In the genomic region with DNA sequence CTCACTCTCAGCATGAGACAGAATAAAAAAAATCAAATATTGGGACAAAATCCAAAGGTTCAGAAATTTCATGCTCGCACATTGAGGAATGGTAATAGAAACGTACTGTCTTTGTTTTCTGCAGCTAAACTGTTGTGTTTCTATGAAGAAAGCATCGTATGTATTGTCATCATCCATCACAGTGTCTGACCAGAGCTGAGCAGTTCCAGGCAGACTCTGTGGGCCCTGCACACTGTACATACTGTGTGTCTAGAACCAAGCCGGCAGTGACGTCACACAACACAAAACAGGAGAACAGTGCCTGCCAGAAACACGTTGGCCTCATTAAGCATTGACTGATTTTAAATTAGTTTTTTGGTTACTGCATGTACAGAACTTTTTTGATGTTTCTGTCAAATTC, we compare ENCODE assay signal across 18 mouse cellular contexts. TPM values are rescaled to one million over a fixed set of nuclear protein-coding genes. Genes with fewer than 3 reads are reported as not detected.
A peak's percentile ranks its signal among the peaks of the same experiment; 100 is the strongest.
DNase-seq lines count a peak whose midpoint lies in the region; ATAC-seq and TF ChIP-seq lines count a peak whose summit lies in the region.
"Had no signal": no experiment of that assay in that cellular context is flagged by ENCODE, and none has a peak within 500 bp of the region (broad histone marks: within the 10 kb centered on the region; RNA-seq: fewer than 3 reads in every experiment).

No protein-coding gene starts in this region.

- DNase-seq in embryonic facial prominence, embryonic 14.5 days (ENCODE audit: low spot score): peak; percentile 37
- DNase-seq in embryonic facial prominence, embryonic 10.5 days (ENCODE audit: low spot score): no peak
- DNase-seq in kidney, adult 9 months: no peak
- no peak for DNase-seq in stomach, postnatal 0 days (ENCODE audit: low spot score)
- DNase-seq in right cerebral cortex, postnatal 10 days (ENCODE audit: low spot score in 2 of 2): no peak
- DNase-seq: adrenal gland, postnatal 36 days; cerebellum, adult 8-10 months; kidney, adult 2 months; liver; spleen, adult 18-20 months; thymus, postnatal 25 days had no signal

- H3K9me3 ChIP-seq in embryonic facial prominence, embryonic 14.5 days (ENCODE audit: control insufficient read depth, low read length): no peaks in the 10 kb centered on the region
- H3K9me3 ChIP-seq in embryonic facial prominence, embryonic 10.5 days: no peaks in the 10 kb centered on the region
- H3K9me3 ChIP-seq in kidney, embryonic 15.5 days (replicated peaks): no peaks in the 10 kb centered on the region
- no peaks in the 10 kb centered on the region for H3K9me3 ChIP-seq in stomach, embryonic 14.5 days (ENCODE audit: control insufficient read depth, low read depth, low read length)
- no peaks in the 10 kb centered on the region for H3K9me3 ChIP-seq in stomach, postnatal 0 days (ENCODE audit: control insufficient read depth, low read length)
- H3K9me3 ChIP-seq: hindbrain, embryonic 15.5 days; liver, embryonic 15.5 days; neural tube, embryonic 15.5 days had no signal

- peaks cover 19% of the 10 kb centered on the region for H3K4me1 ChIP-seq in embryonic facial prominence, embryonic 14.5 days (ENCODE audit: control insufficient read depth, insufficient read depth, low read length)
- peaks cover 12% of the 10 kb centered on the region; the same call in 1 of the 2 replicates for H3K4me1 ChIP-seq in embryonic facial prominence, embryonic 10.5 days
- H3K4me1 ChIP-seq in kidney, embryonic 15.5 days: peaks cover 14% of the 10 kb centered on the region
- H3K4me1 ChIP-seq in stomach, embryonic 14.5 days (ENCODE audit: control insufficient read depth, insufficient read depth, low read length): no peaks in the 10 kb centered on the region
- H3K4me1 ChIP-seq in stomach, postnatal 0 days (replicated peaks; ENCODE audit: control insufficient read depth, insufficient read depth): no peaks in the 10 kb centered on the region

- 55% methylated on average over 6 of the region's 6 CpGs for whole genome bisulfite sequencing in embryonic facial prominence, embryonic 14.5 days
- 88% methylated on average over 6 of the region's 6 CpGs for WGBS in embryonic facial prominence, embryonic 10.5 days
- WGBS in kidney, embryonic 15.5 days: 73% methylated on average over 6 of the region's 6 CpGs
- 71% methylated on average over 6 of the region's 6 CpGs for WGBS in stomach, embryonic 14.5 days
- 54% methylated on average over 6 of the region's 6 CpGs for WGBS in stomach, postnatal 0 days

- peak overlapping the region; percentile 39 for H3K27ac ChIP-seq in embryonic facial prominence, embryonic 14.5 days (replicated peaks; ENCODE audit: low read depth, low read length)
- H3K27ac ChIP-seq in embryonic facial prominence, embryonic 10.5 days (replicated peaks): no peak overlapping the region
- no peak overlapping the region for H3K27ac ChIP-seq in kidney, embryonic 15.5 days
- no peak overlapping the region for H3K27ac ChIP-seq in stomach, embryonic 14.5 days (ENCODE audit: low read length)
- no peak overlapping the region for H3K27ac ChIP-seq in stomach, postnatal 0 days (replicated peaks)
- H3K27ac ChIP-seq: hindbrain, embryonic 15.5 days; liver, embryonic 15.5 days; neural tube, embryonic 15.5 days had no signal

- no peak for TF ChIP-seq EP300 in stomach, postnatal 0 days (optimal IDR thresholded peaks at IDR 0.05)

- TF ChIP-seq CTCF in stomach, postnatal 0 days (IDR thresholded peaks at IDR 0.05; ENCODE audit: low read depth): no peak

- H3K27me3 ChIP-seq in embryonic facial prominence, embryonic 14.5 days (replicated peaks; ENCODE audit: control insufficient read depth, insufficient read depth, low read length): no peaks in the 10 kb centered on the region
- no peaks in the 10 kb centered on the region for H3K27me3 ChIP-seq in embryonic facial prominence, embryonic 10.5 days (replicated peaks; ENCODE audit: low read depth, poor library complexity, severe bottlenecking)
- H3K27me3 ChIP-seq in kidney, embryonic 15.5 days: no peaks in the 10 kb centered on the region
- no peaks in the 10 kb centered on the region for H3K27me3 ChIP-seq in stomach, embryonic 14.5 days (ENCODE audit: control insufficient read depth, insufficient read depth, low read length)
- H3K27me3 ChIP-seq in stomach, postnatal 0 days (ENCODE audit: control insufficient read depth, insufficient read depth, low read length): no peaks in the 10 kb centered on the region
- H3K27me3 ChIP-seq: hindbrain, embryonic 15.5 days; liver, embryonic 15.5 days; neural tube, embryonic 15.5 days; Patski had no signal

- ATAC-seq in embryonic facial prominence, embryonic 14.5 days (ENCODE audit: low read depth): peak; percentile 56; the same call in 1 of the 2 replicates
- 0 out of 2 replicates have a peak, but pooled peaks have one; percentile 47 for ATAC-seq in kidney, embryonic 15.5 days (replicated peaks; ENCODE audit: low FRiP score)
- ATAC-seq in stomach, embryonic 14.5 days (ENCODE audit: insufficient number of reproducible peaks, insufficient read depth, low FRiP score, low read depth): peak; percentile 53; the same call in 1 of the 2 replicates
- ATAC-seq in stomach, postnatal 0 days (ENCODE audit: low FRiP score, low TSS enrichment): no peak
- ATAC-seq: Patski had no signal

- no peaks in the 10 kb centered on the region for H3K36me3 ChIP-seq in embryonic facial prominence, embryonic 14.5 days (ENCODE audit: control insufficient read depth, insufficient read depth, low read length)
- peaks cover 5% of the 10 kb centered on the region; the same call in 1 of the 2 replicates for H3K36me3 ChIP-seq in embryonic facial prominence, embryonic 10.5 days (replicated peaks)
- H3K36me3 ChIP-seq in kidney, embryonic 15.5 days: no peaks in the 10 kb centered on the region
- no peaks in the 10 kb centered on the region for H3K36me3 ChIP-seq in stomach, embryonic 14.5 days (ENCODE audit: control insufficient read depth, insufficient read depth, low read length)
- no peaks in the 10 kb centered on the region for H3K36me3 ChIP-seq in stomach, postnatal 0 days (ENCODE audit: control insufficient read depth, insufficient read depth, low read length)
- H3K36me3 ChIP-seq: hindbrain, embryonic 15.5 days; liver, embryonic 15.5 days; neural tube, embryonic 15.5 days had no signal

- no peak overlapping the region for H3K9ac ChIP-seq in embryonic facial prominence, embryonic 14.5 days (ENCODE audit: low read depth, low read length)
- no peak overlapping the region for H3K9ac ChIP-seq in kidney, embryonic 15.5 days
- no peak overlapping the region for H3K9ac ChIP-seq in stomach, embryonic 14.5 days (replicated peaks; ENCODE audit: low read depth, low read length)
- H3K9ac ChIP-seq in stomach, postnatal 0 days (ENCODE audit: low read length): no peak overlapping the region
- H3K9ac ChIP-seq: hindbrain, embryonic 15.5 days; liver, embryonic 15.5 days; neural tube, embryonic 15.5 days had no signal

- 0 out of 2 replicates have a peak overlapping the region, but pooled peaks have one; percentile 11 for H3K4me2 ChIP-seq in embryonic facial prominence, embryonic 14.5 days (ENCODE audit: low read depth, low read length)
- no peak overlapping the region for H3K4me2 ChIP-seq in kidney, embryonic 15.5 days
- no peak overlapping the region for H3K4me2 ChIP-seq in stomach, embryonic 14.5 days (replicated peaks; ENCODE audit: low read depth, low read length)
- H3K4me2 ChIP-seq in stomach, postnatal 0 days (replicated peaks; ENCODE audit: low read depth): no peak overlapping the region
- H3K4me2 ChIP-seq: hindbrain, embryonic 15.5 days; liver, embryonic 15.5 days; midbrain, embryonic 11.5 days; neural tube, embryonic 15.5 days had no signal

- no peak overlapping the region for H3K4me3 ChIP-seq in embryonic facial prominence, embryonic 14.5 days (ENCODE audit: low read depth, low read length)
- H3K4me3 ChIP-seq in embryonic facial prominence, embryonic 10.5 days: no peak overlapping the region
- H3K4me3 ChIP-seq in kidney, embryonic 15.5 days (replicated peaks): no peak overlapping the region
- no peak overlapping the region for H3K4me3 ChIP-seq in stomach, embryonic 14.5 days (ENCODE audit: low read depth, low read length)
- no peak overlapping the region for H3K4me3 ChIP-seq in stomach, postnatal 0 days (ENCODE audit: low read depth, low read length)
- H3K4me3 ChIP-seq: hindbrain, embryonic 15.5 days; liver, embryonic 15.5 days; neural tube, embryonic 15.5 days had no signal

RNA-seq across cellular contexts. Expression of gene Hmgb2, which starts 58.2 kb away (rescaled TPM):
- 258 and 290 TPM in 2 replicates for polyA plus RNA-seq in embryonic facial prominence, embryonic 14.5 days (2014; fragmentation: Nextera tagmentation; extraction: Ambion mirVana)
- polyA plus RNA-seq in embryonic facial prominence, embryonic 10.5 days (2016; fragmentation: Nextera tagmentation; extraction: Ambion mirVana): 579 and 587 TPM in 2 replicates
- 478 and 554 TPM in 2 replicates for polyA plus RNA-seq in kidney, embryonic 15.5 days (2015; fragmentation: Nextera tagmentation; extraction: Ambion mirVana)
- 360 and 410 TPM in 2 replicates for polyA plus RNA-seq in stomach, embryonic 14.5 days (2014; fragmentation: Nextera tagmentation; extraction: Ambion mirVana)
- polyA plus RNA-seq in stomach, postnatal 0 days (2015; fragmentation: Nextera tagmentation; extraction: Ambion mirVana): 158 and 220 TPM in 2 replicates
